Mouse (Mus musculus) midbrain, postnatal 0 days (tissue): ENCODE measurements around the gene Gtf2a1l. TPM values are rescaled to one million over a fixed set of nuclear protein-coding genes. Genes with fewer than 3 reads are reported as not detected.

Experiments
- ATAC-seq: fragments of 200-750 bp; cut with Nextera tagmentation; 2 replicates; pipeline ENCODE4 v1.8.0; 2017; ENCODE audit warnings: moderate number of reproducible peaks, mild to moderate bottlenecking, moderate TSS enrichment, moderate library complexity; ENCODE audit not compliant: low FRiP score
- DNase-seq: peaks from one replicate; pipeline ENCODE4 v3.0.0-alpha.2; 2015; ENCODE audit warnings: low spot score
- H3K27ac ChIP-seq: fragments of 300-500 bp; sonication (generic); 2 replicates; pipeline ENCODE4 v1.5.1; 2014; ENCODE audit warnings: low read depth, mild to moderate bottlenecking, low read length, mixed read lengths
- H3K27me3 ChIP-seq: fragments of 300-500 bp; sonication (generic); 2 replicates; pipeline ENCODE4 v1.6.1; 2014; ENCODE audit warnings: low read length, control low read depth, mixed read lengths; ENCODE audit not compliant: insufficient read depth
- H3K36me3 ChIP-seq: fragments of 300-500 bp; sonication (generic); 2 replicates; pipeline ENCODE4 v1.6.1; 2014; ENCODE audit warnings: low read length, control low read depth, mixed read lengths; ENCODE audit not compliant: insufficient read depth
- H3K4me1 ChIP-seq: fragments of 300-500 bp; sonication (generic); 2 replicates; pipeline ENCODE4 v1.6.1; 2014; ENCODE audit warnings: mild to moderate bottlenecking, control low read depth, antibody characterized with exemption, low read length, mixed read lengths; ENCODE audit not compliant: insufficient read depth
- H3K4me2 ChIP-seq: fragments of 300-500 bp; sonication (generic); 2 replicates; pipeline ENCODE4 v1.6.1; 2014; ENCODE audit warnings: low read depth, mild to moderate bottlenecking, low read length, mixed read lengths; ENCODE audit not compliant: poor library complexity, severe bottlenecking
- H3K4me3 ChIP-seq: fragments of 300-500 bp; sonication (generic); 2 replicates; pipeline ENCODE4 v1.5.1; 2014; ENCODE audit warnings: low read depth, mild to moderate bottlenecking, low read length, moderate library complexity
- H3K9ac ChIP-seq: fragments of 300-500 bp; sonication (generic); replicated peaks from 2 replicates; pipeline ENCODE4 v1.6.1; 2014; ENCODE audit warnings: mild to moderate bottlenecking, low read length, moderate library complexity, mixed read lengths; ENCODE audit not compliant: poor library complexity, severe bottlenecking
- H3K9me3 ChIP-seq: fragments of 300-500 bp; sonication (generic); 2 replicates; pipeline ENCODE4 v1.6.1; 2016; ENCODE audit warnings: low read length, control low read depth
- CTCF ChIP-seq: IDR thresholded peaks from 2 replicates; pipeline ENCODE4 v1.5.1; 2016; ENCODE audit warnings: antibody characterized with exemption, mild to moderate bottlenecking
- WGBS: fragments of 180-500 bp; shearing (Covaris S2); extraction: QIAGEN DNeasy Blood & Tissue Kit; methylation state at CpG from one replicate; pipeline ENCODE4 v1.1.7; 2014; 5-methylcytosine and 5-hydroxymethylcytosine counted together
- polyA plus RNA-seq: library from polyadenylated mRNA; unstranded; fragments of >200 nt; fragmentation: Nextera tagmentation; extraction: Ambion mirVana; gene quantifications from 2 replicates; pipeline ENCODE4 v1.2.1, GENCODE M21; 2015
- total RNA-seq: library from RNA; depleted of rRNA; stranded (reverse); fragments of >200 nt; gene quantifications from 2 replicates; pipeline ENCODE4 v1.2.3, GENCODE M21; 2014

Gene Gtf2a1l
- total and polyA plus RNA-seq, 2 experiments from 2014 or later = 0.39 TPM; not detected in 1

GRCm38 (mm10) chr17:88625931-88626330 is 42.5 kb upstream of the Gtf2a1l start:
- H3K9me3 ChIP-seq = no peaks in the 10 kb centered on the region
- H3K27ac ChIP-seq = no peak overlapping the region
- no peak for TF ChIP-seq CTCF
- H3K36me3 ChIP-seq = no peaks in the 10 kb centered on the region
- no peak overlapping the region for H3K4me3 ChIP-seq
- H3K27me3 ChIP-seq = no peaks in the 10 kb centered on the region
- H3K9ac ChIP-seq = no peak overlapping the region
- H3K4me2 ChIP-seq = no peak overlapping the region; the same call in 1 of the 2 replicates
- 79% methylated on average over 7 of the region's 7 CpGs for WGBS
- ATAC-seq = no peak
- DNase-seq = no peak
- H3K4me1 ChIP-seq = no peaks in the 10 kb centered on the region

- no peaks in the 10 kb centered on the region for H3K9me3 ChIP-seq
- no peak overlapping the region for H3K9ac ChIP-seq
- ATAC-seq (no peak), DNase-seq (no peak)
- H3K36me3 ChIP-seq = no peaks in the 10 kb centered on the region
- TF ChIP-seq CTCF = no peak
- no peaks in the 10 kb centered on the region for H3K4me1 ChIP-seq
- no peak overlapping the region for H3K4me3 ChIP-seq
- H3K4me2 ChIP-seq = no peak overlapping the region; the same call in 1 of the 2 replicates
- H3K27ac ChIP-seq = no peak overlapping the region
- 58% methylated on average over 7 of the region's 7 CpGs for WGBS
- no peaks in the 10 kb centered on the region for H3K27me3 ChIP-seq
These were observed 42.1 kb upstream of the Gtf2a1l start for GRCm38 (mm10) chr17:88626347-88626811.

GRCm38 (mm10) chr17:88627150-88627549 is 41.3 kb upstream of the Gtf2a1l start:
- no peak overlapping the region for H3K4me2 ChIP-seq
- H3K4me1 ChIP-seq = no peaks in the 10 kb centered on the region
- no peak overlapping the region for H3K4me3 ChIP-seq
- no peaks in the 10 kb centered on the region for H3K9me3 ChIP-seq
- no peaks in the 10 kb centered on the region for H3K36me3 ChIP-seq
- no peak overlapping the region for H3K9ac ChIP-seq
- DNase-seq (no peak), ATAC-seq (no peak)
- no peak overlapping the region for H3K27ac ChIP-seq
- WGBS = 84% methylated on average over 7 of the region's 7 CpGs
- H3K27me3 ChIP-seq = no peaks in the 10 kb centered on the region
- TF ChIP-seq CTCF = no peak

GRCm38 (mm10) chr17:88628676-88629380 is 39.6 kb upstream of the Gtf2a1l start:
- Histone ChIP-seq H3K4me3 (no peak overlapping the region), H3K4me1 (no peaks in the 10 kb centered on the region), H3K27ac (peak overlapping the region; percentile 55), H3K9me3 (no peaks in the 10 kb centered on the region), H3K27me3 (no peaks in the 10 kb centered on the region), H3K4me2 (no peak overlapping the region), H3K36me3 (no peaks in the 10 kb centered on the region), H3K9ac (no peak overlapping the region)
- no peak for TF ChIP-seq CTCF
- ATAC-seq = no peak
- DNase-seq = peak; percentile 62
- 47% methylated on average over 9 of the region's 10 CpGs for WGBS

- H3K27ac ChIP-seq = peak overlapping the region; percentile 55; the same call in 1 of the 2 replicates
- H3K9ac ChIP-seq = no peak overlapping the region
- 31% methylated on average over 4 of the region's 4 CpGs for WGBS
- H3K4me3 ChIP-seq = no peak overlapping the region
- no peaks in the 10 kb centered on the region for H3K9me3 ChIP-seq
- H3K27me3 ChIP-seq = no peaks in the 10 kb centered on the region
- DNase-seq = peak; percentile 65
- no peaks in the 10 kb centered on the region for H3K4me1 ChIP-seq
- no peak overlapping the region for H3K4me2 ChIP-seq
- H3K36me3 ChIP-seq = no peaks in the 10 kb centered on the region
- no peak for TF ChIP-seq CTCF
- ATAC-seq = peak; percentile 82
These were observed 39.1 kb upstream of the Gtf2a1l start for GRCm38 (mm10) chr17:88629381-88629759.

GRCm38 (mm10) chr17:88629931-88630553 is 38.4 kb upstream of the Gtf2a1l start:
- DNase-seq (peak; percentile 48), ATAC-seq (peak; percentile 53; the same call in 1 of the 2 replicates)
- Histone ChIP-seq H3K4me2 (no peak overlapping the region), H3K27ac (peak overlapping the region; percentile 55; the same call in 1 of the 2 replicates), H3K9ac (no peak overlapping the region), H3K4me1 (no peaks in the 10 kb centered on the region), H3K9me3 (no peaks in the 10 kb centered on the region), H3K4me3 (no peak overlapping the region), H3K27me3 (no peaks in the 10 kb centered on the region), H3K36me3 (no peaks in the 10 kb centered on the region)
- TF ChIP-seq CTCF = peak; percentile 18; the same call in 1 of the 2 replicates
- 21% methylated on average over 11 of the region's 11 CpGs for WGBS
